Mouse (Mus musculus): Measurements from ENCODE around the gene Eef1e1.
"Not testable (repeated sequence)": the region's sequence is repeated elsewhere in the genome, so short reads cannot be mapped to it uniquely, and the experiment has no call there.

Eef1e1 gene

GRCm38 (mm10) chr13:38624292-38624902 lies 34.5 kb downstream of the Eef1e1 start:
- no peak for DNase-seq (ENCODE audit: low spot score)

- no peak for DNase-seq (ENCODE audit: low spot score)
These were observed 35.6 kb downstream of the Eef1e1 start for GRCm38 (mm10) chr13:38623296-38623695.

- DNase-seq (ENCODE audit: low spot score), result not testable (repeated sequence)
These were observed 40.7 kb downstream of the Eef1e1 start for GRCm38 (mm10) chr13:38618001-38618630.

- no peak for DNase-seq (ENCODE audit: low spot score)
These were observed 42.0 kb downstream of the Eef1e1 start for GRCm38 (mm10) chr13:38616887-38617286.

- DNase-seq (ENCODE audit: low spot score), result no peak
These were observed 43.2 kb downstream of the Eef1e1 start for GRCm38 (mm10) chr13:38615656-38616055.

GRCm38 (mm10) chr13:38614298-38614697 lies 44.6 kb downstream of the Eef1e1 start:
- DNase-seq (ENCODE audit: low spot score), result no peak

- no peak for DNase-seq (ENCODE audit: low spot score)
These were observed 45.3 kb downstream of the Eef1e1 start for GRCm38 (mm10) chr13:38613583-38613982.

GRCm38 (mm10) chr13:38612608-38613007 lies 46.2 kb downstream of the Eef1e1 start:
- DNase-seq (ENCODE audit: low spot score), result no peak

GRCm38 (mm10) chr13:38612179-38612578 lies 46.7 kb downstream of the Eef1e1 start:
- DNase-seq (ENCODE audit: low spot score), result no peak

GRCm38 (mm10) chr13:38610336-38610735 lies 48.5 kb downstream of the Eef1e1 start:
- DNase-seq (ENCODE audit: low spot score), result no peak

- DNase-seq (ENCODE audit: low spot score), result no peak
These were observed 51.7 kb downstream of the Eef1e1 start for GRCm38 (mm10) chr13:38607130-38607529.

- no peak for DNase-seq (ENCODE audit: low spot score)
These were observed 53.5 kb downstream of the Eef1e1 start for GRCm38 (mm10) chr13:38605353-38605752.

- no peak for DNase-seq (ENCODE audit: low spot score)
These were observed 55.9 kb downstream of the Eef1e1 start for GRCm38 (mm10) chr13:38602966-38603365.

- no peak for DNase-seq (ENCODE audit: low spot score)
These were observed 56.5 kb downstream of the Eef1e1 start for GRCm38 (mm10) chr13:38602243-38602832.

- no peak for DNase-seq (ENCODE audit: low spot score)
These were observed 58.0 kb downstream of the Eef1e1 start for GRCm38 (mm10) chr13:38600811-38601210.

- no peak for DNase-seq (ENCODE audit: low spot score)
These were observed 61.8 kb downstream of the Eef1e1 start for GRCm38 (mm10) chr13:38597076-38597475.

GRCm38 (mm10) chr13:38596461-38596860 lies 62.4 kb downstream of the Eef1e1 start:
- no peak for DNase-seq (ENCODE audit: low spot score)
